In genomic region chr11:62078371-62078770, GRCm38 (mm10) we compare ENCODE assay signal across 10 mouse cellular contexts.
DNase-seq lines count a peak whose midpoint lies in the region; ATAC-seq and TF ChIP-seq lines count a peak whose summit lies in the region.
"Had no signal": no experiment of that assay in that cellular context is flagged by ENCODE, and none has a peak within 500 bp of the region (broad histone marks: within the 10 kb centered on the region; RNA-seq: fewer than 3 reads in every experiment).

No protein-coding gene starts in this region.

- no peak overlapping the region for H3K4me3 ChIP-seq in heart, adult 2 months
- peak overlapping the region; percentile 69; the same call in 1 of the 2 replicates for H3K4me3 ChIP-seq in kidney, postnatal 0 days (replicated peaks; ENCODE audit: low read depth, low read length)
- H3K4me3 ChIP-seq in embryonic fibroblast, embryonic 13.5 days (ENCODE audit: insufficient read depth, low read length): peak overlapping the region; percentile 86
- peak overlapping the region; percentile 80; the same call in 1 of the 2 replicates for H3K4me3 ChIP-seq in limb, embryonic 14.5 days (replicated peaks; ENCODE audit: low read length)

- peak overlapping the region; percentile 83; the same call in 1 of the 2 replicates for H3K4me2 ChIP-seq in kidney, postnatal 0 days (ENCODE audit: low read length)
- 0 out of 2 replicates have a peak overlapping the region, but pooled peaks have one; percentile 91 for H3K4me2 ChIP-seq in limb, embryonic 14.5 days (replicated peaks; ENCODE audit: low read depth, low read length, severe bottlenecking)

- no peak for TF ChIP-seq CTCF in heart, adult 2 months (IDR thresholded peaks at IDR 0.05)
- no peak for TF ChIP-seq CTCF in kidney, postnatal 0 days (IDR thresholded peaks at IDR 0.05; ENCODE audit: low read depth)
- TF ChIP-seq CTCF in embryonic fibroblast, embryonic 13.5 days (IDR thresholded peaks at IDR 0.05; ENCODE audit: borderline replicate concordance, insufficient read depth, low read length): no peak

- intact Hi-C loops in heart, adult 2 months (cut with DNase I): no loop called here

- H3K4me1 ChIP-seq in heart, adult 2 months (ENCODE audit: control insufficient read depth, insufficient read depth, low read length): no peaks in the 10 kb centered on the region
- H3K4me1 ChIP-seq in kidney, postnatal 0 days (replicated peaks; ENCODE audit: insufficient read depth, low read length): no peaks in the 10 kb centered on the region
- peaks cover 9% of the 10 kb centered on the region for H3K4me1 ChIP-seq in embryonic fibroblast, embryonic 13.5 days (ENCODE audit: control insufficient read depth, insufficient read depth, low read length)
- H3K4me1 ChIP-seq in limb, embryonic 14.5 days (ENCODE audit: control insufficient read depth, insufficient read depth, low read length): peaks cover 6% of the 10 kb centered on the region; the same call in 1 of the 2 replicates

- 89% methylated on average over 10 of the region's 10 CpGs for WGBS in heart, adult 2 months
- 86% methylated on average over 10 of the region's 10 CpGs for WGBS in kidney, postnatal 0 days
- WGBS in limb, embryonic 14.5 days: 89% methylated on average over 10 of the region's 10 CpGs

- no peak for ATAC-seq in kidney, postnatal 0 days (replicated peaks; ENCODE audit: low FRiP score, low read depth)
- no peak for ATAC-seq in limb, embryonic 14.5 days (ENCODE audit: low FRiP score, low read depth)

- DNase-seq in heart, adult 11 months: peak; percentile 81
- DNase-seq in heart, adult 2 months: no peak
- DNase-seq in kidney, postnatal 0 days (ENCODE audit: low spot score): no peak
- no peak for DNase-seq in kidney, adult 9 months
- DNase-seq in limb, embryonic 14.5 days (ENCODE audit: low spot score): no peak
- DNase-seq in thymus, postnatal 36 days: no peak
- no peak for DNase-seq in ovary, postnatal 36 days (ENCODE audit: low spot score)
- DNase-seq: layer of hippocampus, postnatal 36 days had no signal

- no peaks in the 10 kb centered on the region for H3K27me3 ChIP-seq in heart, adult 2 months (ENCODE audit: control insufficient read depth, insufficient read depth, low read length)
- H3K27me3 ChIP-seq in kidney, postnatal 0 days (ENCODE audit: insufficient read depth, low read length): no peaks in the 10 kb centered on the region
- no peaks in the 10 kb centered on the region for H3K27me3 ChIP-seq in limb, embryonic 14.5 days (ENCODE audit: control insufficient read depth, insufficient read depth, low read length)

- H3K27ac ChIP-seq in heart, adult 2 months: no peak overlapping the region
- H3K27ac ChIP-seq in kidney, postnatal 0 days: no peak overlapping the region
- H3K27ac ChIP-seq in embryonic fibroblast, embryonic 13.5 days (ENCODE audit: insufficient read depth, low read length): peak overlapping the region; percentile 15; the same call in 1 of the 2 replicates
- H3K27ac ChIP-seq in limb, embryonic 14.5 days (replicated peaks; ENCODE audit: low read depth, low read length): no peak overlapping the region
- H3K27ac ChIP-seq: liver, embryonic 14.5 days had no signal

- no peaks in the 10 kb centered on the region for H3K79me2 ChIP-seq in heart, adult 2 months (replicated peaks; ENCODE audit: control insufficient read depth, insufficient read depth, low read length)

- no peak overlapping the region for H3K9ac ChIP-seq in heart, adult 2 months (ENCODE audit: low read depth, low read length)
- H3K9ac ChIP-seq in kidney, postnatal 0 days (ENCODE audit: low read depth, low read length): no peak overlapping the region
- H3K9ac ChIP-seq in limb, embryonic 14.5 days (ENCODE audit: low read depth, low read length, severe bottlenecking): no peak overlapping the region
- H3K9ac ChIP-seq: liver, embryonic 14.5 days had no signal

- no peaks in the 10 kb centered on the region for H3K9me3 ChIP-seq in kidney, postnatal 0 days (replicated peaks; ENCODE audit: low read length)
- no peaks in the 10 kb centered on the region for H3K9me3 ChIP-seq in limb, embryonic 14.5 days (ENCODE audit: control insufficient read depth, low read length)

- no peak for TF ChIP-seq EP300 in heart, adult 2 months (IDR thresholded peaks at IDR 0.05; ENCODE audit: insufficient read depth, low read depth, low read length)

- no peak for TF ChIP-seq POLR2A in heart, adult 2 months (IDR thresholded peaks at IDR 0.05; ENCODE audit: insufficient read depth, low read depth, low read length)
- TF ChIP-seq POLR2A in embryonic fibroblast, embryonic 13.5 days (IDR thresholded peaks at IDR 0.05; ENCODE audit: low read depth, low read length): no peak
- TF ChIP-seq POLR2A in limb, embryonic 14.5 days (IDR thresholded peaks at IDR 0.05; ENCODE audit: borderline replicate concordance, extremely low read depth, insufficient read depth, insufficient read length): no peak

- H3K36me3 ChIP-seq in heart, adult 2 months (ENCODE audit: control insufficient read depth, insufficient read depth, low read length): no peaks in the 10 kb centered on the region
- H3K36me3 ChIP-seq in kidney, postnatal 0 days (ENCODE audit: insufficient read depth, low read length): no peaks in the 10 kb centered on the region
- no peaks in the 10 kb centered on the region for H3K36me3 ChIP-seq in limb, embryonic 14.5 days (ENCODE audit: control insufficient read depth, insufficient read depth, low read length)
